Mouse (Mus musculus) heart, embryonic 14.5 days (tissue): Measurements from ENCODE around the gene Jmy. TPM values are rescaled to one million over a fixed set of nuclear protein-coding genes. Genes with fewer than 3 reads are reported as not detected.

Source experiments
- ATAC-seq: fragments of 200-750 bp; cut with Nextera tagmentation; 2 replicates; pipeline ENCODE4 v1.8.0; 2017; ENCODE audit warnings: low read depth, moderate TSS enrichment; ENCODE audit not compliant: insufficient number of reproducible peaks, insufficient read depth, low FRiP score
- H3K27ac ChIP-seq, 2 experiments: fragments of 200-500 bp in 1 of 2; fragments of 300-500 bp in 1 of 2; sonication (generic) in 1 of 2; replicated peaks in 1 of 2; 2 replicates each; pipeline ENCODE4 v1.5.1; 2012 to 2014; ENCODE audit warnings: low read depth in 2 of 2, low read length in 2 of 2, control low read depth in 1 of 2, mild to moderate bottlenecking in 1 of 2, mixed read lengths in 1 of 2; ENCODE audit not compliant: control insufficient read depth in 1 of 2, insufficient read depth in 1 of 2
- H3K27me3 ChIP-seq: fragments of 300-500 bp; sonication (generic); 2 replicates; pipeline ENCODE4 v1.6.1; 2014; ENCODE audit warnings: mild to moderate bottlenecking, low read length, control low read depth; ENCODE audit not compliant: control insufficient read depth, insufficient read depth
- H3K36me3 ChIP-seq: fragments of 300-500 bp; sonication (generic); 2 replicates; pipeline ENCODE4 v1.6.1; 2014; ENCODE audit warnings: mild to moderate bottlenecking, control low read depth, low read length, mixed read lengths; ENCODE audit not compliant: control insufficient read depth, insufficient read depth
- H3K4me1 ChIP-seq, 2 experiments: fragments of 200-500 bp in 1 of 2; fragments of 300-500 bp in 1 of 2; sonication (generic) in 1 of 2; 2 replicates each; pipeline ENCODE4 v1.6.1; 2012 to 2014; ENCODE audit warnings: low read length in 2 of 2, control low read depth in 1 of 2, mixed read lengths in 1 of 2; ENCODE audit not compliant: control insufficient read depth in 2 of 2, insufficient read depth in 2 of 2
- H3K4me2 ChIP-seq: fragments of 300-500 bp; sonication (generic); 2 replicates; pipeline ENCODE4 v1.6.1; 2014; ENCODE audit warnings: mild to moderate bottlenecking, low read length
- H3K4me3 ChIP-seq, 2 experiments: fragments of 200-500 bp in 1 of 2; fragments of 300-500 bp in 1 of 2; sonication (generic) in 1 of 2; 2 replicates each; pipeline ENCODE4 v1.5.1; 2012 to 2014; ENCODE audit warnings: low read length in 2 of 2, mild to moderate bottlenecking in 2 of 2, control low read depth in 1 of 2, low read depth in 1 of 2, moderate library complexity in 1 of 2; ENCODE audit not compliant: control insufficient read depth in 1 of 2, insufficient read depth in 1 of 2
- H3K9ac ChIP-seq: fragments of 300-500 bp; sonication (generic); 2 replicates; pipeline ENCODE4 v1.6.1; 2014; ENCODE audit warnings: mild to moderate bottlenecking, low read length
- H3K9me3 ChIP-seq: fragments of 300-500 bp; sonication (generic); 2 replicates; pipeline ENCODE4 v1.6.1; 2016; ENCODE audit warnings: low read length, control low read depth; ENCODE audit not compliant: control insufficient read depth
- WGBS: fragments of 180-500 bp; shearing (Covaris S2); extraction: QIAGEN DNeasy Blood & Tissue Kit; methylation state at CpG from one replicate; pipeline ENCODE4 v1.1.7; 2014; 5-methylcytosine and 5-hydroxymethylcytosine counted together
- polyA plus RNA-seq: library from polyadenylated mRNA; unstranded; fragments of >200 nt; fragmentation: Nextera tagmentation; extraction: Ambion mirVana; gene quantifications from 2 replicates; pipeline ENCODE4 v1.2.1, GENCODE M21; 2014

Gene Jmy
- polyA plus RNA-seq, 1 experiment from 2014 or later, result 10.4 TPM

GRCm38 (mm10) chr13:93496977-93497376 lies 2.6 kb downstream of the Jmy start:
- peaks cover 0 to 12% of the 10 kb centered on the region in 2 experiments; a peak in 3 of 4 replicates for H3K4me1 ChIP-seq
- H3K9me3 ChIP-seq, result no peaks in the 10 kb centered on the region
- no peak for ATAC-seq
- peaks cover 10% of the 10 kb centered on the region for H3K36me3 ChIP-seq
- WGBS, result 11% methylated on average over 1 of the region's 1 CpGs
- H3K9ac ChIP-seq, result peak overlapping the region; percentile 93
- peak overlapping the region; percentile 80 for H3K4me2 ChIP-seq
- peak overlapping the region; percentile 33 to 77; a peak in 3 of 4 replicates for H3K4me3 ChIP-seq
- no peaks in the 10 kb centered on the region for H3K27me3 ChIP-seq
- no peak overlapping the region for H3K27ac ChIP-seq

- Histone ChIP-seq H3K4me3 (no peak overlapping the region), H3K36me3 (peaks cover 6% of the 10 kb centered on the region), H3K4me1 (peaks cover 6 to 13% of the 10 kb centered on the region in 2 experiments; a peak in 3 of 4 replicates), H3K4me2 (no peak overlapping the region), H3K9ac (no peak overlapping the region), H3K27ac (no peak overlapping the region), H3K27me3 (no peaks in the 10 kb centered on the region), H3K9me3 (no peaks in the 10 kb centered on the region)
- 73% methylated on average over 2 of the region's 2 CpGs for WGBS
- no peak for ATAC-seq
Measured at GRCm38 (mm10) chr13:93488510-93488909, 11.1 kb downstream of the Jmy start.

GRCm38 (mm10) chr13:93487734-93488133 lies 11.9 kb downstream of the Jmy start:
- Histone ChIP-seq H3K27me3 (no peaks in the 10 kb centered on the region), H3K27ac (no peak overlapping the region), H3K4me2 (no peak overlapping the region), H3K36me3 (peaks cover 2% of the 10 kb centered on the region; the same call in 1 of the 2 replicates), H3K4me1 (peaks cover 6 to 13% of the 10 kb centered on the region in 2 experiments; a peak in 3 of 4 replicates), H3K9me3 (no peaks in the 10 kb centered on the region), H3K9ac (no peak overlapping the region), H3K4me3 (no peak overlapping the region)
- WGBS, result over 99% methylated on average over 8 of the region's 8 CpGs
- ATAC-seq, result no peak

GRCm38 (mm10) chr13:93484276-93484675 lies 15.3 kb downstream of the Jmy start:
- Histone ChIP-seq H3K4me2 (no peak overlapping the region), H3K9me3 (no peaks in the 10 kb centered on the region), H3K9ac (no peak overlapping the region), H3K4me1 (peaks cover 3 to 8% of the 10 kb centered on the region in 2 experiments; a peak in 2 of 4 replicates), H3K27me3 (no peaks in the 10 kb centered on the region), H3K27ac (no peak overlapping the region), H3K36me3 (peaks cover 7% of the 10 kb centered on the region; the same call in 1 of the 2 replicates), H3K4me3 (no peak overlapping the region)
- ATAC-seq, result no peak
- WGBS, result 75% methylated on average over 3 of the region's 3 CpGs

GRCm38 (mm10) chr13:93481110-93481509 lies 18.5 kb downstream of the Jmy start:
- Histone ChIP-seq H3K9ac (no peak overlapping the region), H3K4me2 (no peak overlapping the region), H3K4me1 (peaks cover 2 to 4% of the 10 kb centered on the region in 2 experiments; a peak in 2 of 4 replicates), H3K27ac (no peak overlapping the region), H3K9me3 (no peaks in the 10 kb centered on the region), H3K27me3 (no peaks in the 10 kb centered on the region), H3K36me3 (peaks cover 7% of the 10 kb centered on the region; the same call in 1 of the 2 replicates), H3K4me3 (no peak overlapping the region)
- WGBS, result 100% methylated on average over 3 of the region's 3 CpGs
- ATAC-seq, result no peak

- no peaks in the 10 kb centered on the region for H3K27me3 ChIP-seq
- no peak overlapping the region for H3K4me3 ChIP-seq
- WGBS, result 89% methylated on average over 3 of the region's 3 CpGs
- H3K9me3 ChIP-seq, result no peaks in the 10 kb centered on the region
- no peaks in the 10 kb centered on the region for H3K4me1 ChIP-seq
- no peak overlapping the region for H3K9ac ChIP-seq
- H3K36me3 ChIP-seq, result peaks cover 7% of the 10 kb centered on the region; the same call in 1 of the 2 replicates
- no peak overlapping the region for H3K4me2 ChIP-seq
- H3K27ac ChIP-seq, result no peak overlapping the region
- no peak for ATAC-seq
Measured at GRCm38 (mm10) chr13:93478344-93478743, 21.3 kb downstream of the Jmy start.

- WGBS, result 91% methylated on average over 3 of the region's 3 CpGs
Measured at GRCm38 (mm10) chr13:93468355-93468754, 31.3 kb downstream of the Jmy start.

GRCm38 (mm10) chr13:93459566-93459965 lies 40.0 kb downstream of the Jmy start:
- H3K4me3 ChIP-seq, result no peak overlapping the region
- no peak for ATAC-seq
- no peaks in the 10 kb centered on the region for H3K27me3 ChIP-seq
- H3K9me3 ChIP-seq, result no peaks in the 10 kb centered on the region
- no peaks in the 10 kb centered on the region for H3K4me1 ChIP-seq
- 92% methylated on average over 7 of the region's 7 CpGs for WGBS
- H3K27ac ChIP-seq, result no peak overlapping the region
- H3K4me2 ChIP-seq, result no peak overlapping the region
- H3K36me3 ChIP-seq, result peaks cover 43% of the 10 kb centered on the region
- H3K9ac ChIP-seq, result no peak overlapping the region

More at GRCm38 (mm10) chr13:93468355-93468754, 31.3 kb downstream of the Jmy start:
- ATAC-seq, result no peak
- Histone ChIP-seq H3K4me1 (no peaks in the 10 kb centered on the region), H3K4me3 (no peak overlapping the region), H3K27me3 (no peaks in the 10 kb centered on the region), H3K4me2 (no peak overlapping the region), H3K27ac (no peak overlapping the region), H3K9me3 (no peaks in the 10 kb centered on the region), H3K9ac (no peak overlapping the region), H3K36me3 (peaks cover 37% of the 10 kb centered on the region)
